Mouse (Mus musculus): ENCODE measurements around the gene Pim1.
A peak's percentile ranks its signal among the peaks of the same experiment; 100 is the strongest.

DNA sequence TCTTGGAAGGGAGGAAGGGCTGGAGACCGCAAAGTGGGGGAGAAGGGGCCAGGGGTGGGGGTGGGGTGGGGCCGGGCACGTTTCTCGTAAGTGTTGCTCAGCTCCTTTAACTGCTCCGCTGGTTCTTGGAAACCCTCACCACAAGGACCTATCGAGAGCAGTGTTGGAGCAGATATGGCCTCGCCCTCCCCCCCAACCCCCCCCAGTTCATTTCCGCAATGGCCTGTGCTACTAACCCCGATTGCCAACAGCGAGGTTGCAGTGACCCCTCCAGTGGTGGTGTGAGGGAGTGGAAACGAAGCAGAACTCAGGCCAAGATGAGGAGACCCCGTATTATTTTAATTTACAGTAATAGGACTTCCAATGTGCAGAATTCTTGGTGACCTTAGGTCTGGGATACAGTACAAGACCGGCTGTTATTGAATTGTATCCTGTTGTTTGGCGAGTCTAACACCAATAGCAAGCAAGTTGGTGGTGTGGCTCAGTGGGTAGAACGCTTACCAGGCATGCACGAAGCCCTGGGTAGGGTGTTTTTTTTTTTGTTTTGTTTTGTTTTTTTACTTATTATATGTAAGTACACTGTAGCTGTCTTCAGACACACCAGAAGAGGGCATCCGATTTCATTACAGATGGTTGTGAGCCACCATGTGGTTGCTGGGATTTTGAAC, 10.4 kb downstream of the Pim1 start:
- TF ChIP-seq CTCF (IDR thresholded peaks at IDR 0.05; ENCODE audit: low read depth) (peak; percentile 43), EP300 (IDR thresholded peaks at IDR 0.05; ENCODE audit: low read depth) (peak; percentile 92)

Measured in liver, postnatal 0 days (tissue).